Mouse (Mus musculus) T-helper 17 cell (primary cell): ENCODE measurements around the gene Mpeg1.

Experiments used
- in situ Hi-C, 2 experiments: fragments of 300-600 bp; cut with MboI, MseI; formaldehyde crosslinking; loops; 1 replicate in 1 of 2; 2 replicates in 1 of 2; pipeline ENCODE4 v1.15.1; 2025; ENCODE audit warnings: high pct_unique_total_duplicates in 2 of 2

The Mpeg1 gene

GRCm38 (mm10) chr19:12488969-12489674, 28.5 kb downstream of the Mpeg1 start:
- in situ Hi-C loops = no loop called here

GRCm38 (mm10) chr19:12489675-12490570, 29.3 kb downstream of the Mpeg1 start:
- in situ Hi-C loops = loop anchor here in 1 of 2 experiments (10.0 kb wide), 1 partner anchor 675 kb away; the partner anchor contains the start of gene Stx3

- in situ Hi-C loops = loop anchor here in 1 of 2 experiments (10.0 kb wide), 1 partner anchor 677 kb away; the partner anchor contains the start of gene Stx3
Observed at GRCm38 (mm10) chr19:12491636-12492035, 31.1 kb downstream of the Mpeg1 start.

GRCm38 (mm10) chr19:12493453-12494186, 33.0 kb downstream of the Mpeg1 start:
- in situ Hi-C loops = loop anchor here in 1 of 2 experiments (10.0 kb wide), 1 partner anchor 679 kb away; the partner anchor contains the start of gene Stx3

GRCm38 (mm10) chr19:12494187-12494458, 33.5 kb downstream of the Mpeg1 start:
- in situ Hi-C loops = loop anchor here in 1 of 2 experiments (10.0 kb wide), 1 partner anchor 679 kb away; the partner anchor contains the start of gene Stx3

GRCm38 (mm10) chr19:12494972-12495535, 34.5 kb downstream of the Mpeg1 start:
- in situ Hi-C loops = loop anchor here in 1 of 2 experiments (10.0 kb wide), 1 partner anchor 680 kb away; the partner anchor contains the start of gene Stx3

- in situ Hi-C loops = loop anchor here in 1 of 2 experiments (10.0 kb wide), 1 partner anchor 681 kb away; the partner anchor contains the start of gene Stx3
Observed at GRCm38 (mm10) chr19:12496241-12496640, 35.7 kb downstream of the Mpeg1 start.

GRCm38 (mm10) chr19:12497909-12498308, 37.3 kb downstream of the Mpeg1 start:
- in situ Hi-C loops = loop anchor here in 1 of 2 experiments (10.0 kb wide), 1 partner anchor 683 kb away; the partner anchor contains the start of gene Stx3

- in situ Hi-C loops = loop anchor here in 1 of 2 experiments (10.0 kb wide), 1 partner anchor 684 kb away; the partner anchor contains the start of gene Stx3
Observed at GRCm38 (mm10) chr19:12498321-12498720, 37.7 kb downstream of the Mpeg1 start.

GRCm38 (mm10) chr19:12498941-12499340, 38.4 kb downstream of the Mpeg1 start:
- in situ Hi-C loops = loop anchor here in 1 of 2 experiments (10.0 kb wide), 1 partner anchor 684 kb away; the partner anchor contains the start of gene Stx3

GRCm38 (mm10) chr19:12499485-12499884, 38.9 kb downstream of the Mpeg1 start:
- in situ Hi-C loops = loop anchor here in 1 of 2 experiments (10.0 kb wide), 1 partner anchor 685 kb away; the partner anchor contains the start of gene Stx3

GRCm38 (mm10) chr19:12500124-12500523, 39.5 kb downstream of the Mpeg1 start:
- in situ Hi-C loops = loop anchor here (5.0 to 25.0 kb wide), 2 partner anchors 38 to 1312 kb away; partner anchors contain the start of genes Mpeg1 (in 2 of the 2) and Olfr1499 (in 1 of the 2)

GRCm38 (mm10) chr19:12500881-12501311, 40.3 kb downstream of the Mpeg1 start:
- in situ Hi-C loops = loop anchor here (5.0 to 25.0 kb wide), 2 partner anchors 39 to 1311 kb away; partner anchors contain the start of genes Mpeg1 (in 2 of the 2) and Olfr1499 (in 1 of the 2)

GRCm38 (mm10) chr19:12501370-12502347, 41.1 kb downstream of the Mpeg1 start, which contains the start of gene Dtx4:
Gene Dtx4, minus strand, starts transcription at chr19:12501454.
- in situ Hi-C loops = loop anchor here (5.0 to 25.0 kb wide), 2 partner anchors 39 to 1311 kb away; partner anchors contain the start of genes Mpeg1 (in 2 of the 2) and Olfr1499 (in 1 of the 2)

- in situ Hi-C loops = loop anchor here (5.0 to 25.0 kb wide), 2 partner anchors 40 to 1310 kb away; partner anchors contain the start of genes Mpeg1 (in 2 of the 2) and Olfr1499 (in 1 of the 2)
Observed at GRCm38 (mm10) chr19:12502756-12503155, 42.2 kb downstream of the Mpeg1 start.

- in situ Hi-C loops = loop anchor here (5.0 to 25.0 kb wide), 4 partner anchors 78 to 1298 kb away; partner anchors contain the start of gene Olfr1499 (in 1 of the 2)
Observed at GRCm38 (mm10) chr19:12514621-12515020, 54.0 kb downstream of the Mpeg1 start.
